Mouse (Mus musculus) embryonic facial prominence, embryonic 10.5 days (tissue): Measurements from ENCODE around the gene Trim25. TPM values are rescaled to one million over a fixed set of nuclear protein-coding genes. Genes with fewer than 3 reads are reported as not detected.

Experiments
- polyA plus RNA-seq: library from polyadenylated mRNA; unstranded; fragments of >200 nt; fragmentation: Nextera tagmentation; extraction: Ambion mirVana; gene quantifications from 2 replicates; pipeline ENCODE4 v1.2.1, GENCODE M21; 2016

The Trim25 gene
- polyA plus RNA-seq, 1 experiment from 2014 or later, result 2.8 TPM

Other genes starting within 250 kb of the Trim25 start
- 16.9 and 17.1 TPM in 2 replicates for gene Akap1, start 134.8 kb upstream of the Trim25 start, polyA plus RNA-seq
- gene Scpep1, start 43.9 kb upstream of the Trim25 start, polyA plus RNA-seq, result 72.9 and 77.2 TPM in 2 replicates
- gene Elobl, start 32.4 kb upstream of the Trim25 start, polyA plus RNA-seq, result not detected in 2 replicates
- gene Coil, start 29.1 kb upstream of the Trim25 start, polyA plus RNA-seq, result 26.0 and 27.2 TPM in 2 replicates
- gene Dgke, start 67.5 kb downstream of the Trim25 start, polyA plus RNA-seq, result 4.5 and 4.7 TPM in 2 replicates
- gene Gm525, start 74.5 kb downstream of the Trim25 start, polyA plus RNA-seq, result not detected in 2 replicates